Mouse (Mus musculus): ENCODE results near the gene Ly6g6f. TPM values are rescaled to one million over a fixed set of nuclear protein-coding genes. Genes with fewer than 3 reads are reported as not detected.

The Ly6g6f gene
- polyA plus RNA-seq, 1 experiment = not detected

DNA sequence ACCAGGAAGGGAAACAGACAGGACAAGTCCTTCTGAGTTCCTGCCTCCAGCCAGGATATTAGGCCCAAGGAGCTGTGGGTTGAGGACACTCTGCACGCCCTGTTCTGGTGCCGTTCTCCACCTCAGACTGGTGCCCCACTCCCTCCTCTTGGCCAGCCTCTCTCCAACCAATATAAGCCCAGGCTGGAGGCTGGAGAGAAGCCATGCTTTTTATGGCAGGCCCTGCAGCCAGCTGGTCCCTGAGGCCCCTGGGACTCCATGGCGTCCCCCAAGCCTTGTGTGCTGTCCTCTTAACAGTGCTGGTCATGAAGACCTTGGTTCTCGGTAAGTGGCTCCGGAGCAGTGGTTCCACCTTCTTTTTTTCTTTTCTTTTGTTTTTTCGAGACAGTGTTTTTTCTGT is 22.7 kb upstream of the Ly6g6f start, which contains the start of gene Ly6g5c:
Ly6g5c (plus strand) TSS at position 183 of the 400 bp plus-strand sequence.
- no peak within 1 kb of the TSS for H3K27ac ChIP-seq (ENCODE audit: insufficient read depth, low read length)
- H3K4me3 ChIP-seq (ENCODE audit: insufficient read depth, low read length) = no peak within 1 kb of the TSS
- TF ChIP-seq CTCF (IDR thresholded peaks at IDR 0.05; ENCODE audit: borderline replicate concordance, insufficient read depth, low read length) = no peak
- H3K4me1 ChIP-seq (ENCODE audit: control insufficient read depth, insufficient read depth, low read length) = no peaks in the 10 kb centered on the region

DNA sequence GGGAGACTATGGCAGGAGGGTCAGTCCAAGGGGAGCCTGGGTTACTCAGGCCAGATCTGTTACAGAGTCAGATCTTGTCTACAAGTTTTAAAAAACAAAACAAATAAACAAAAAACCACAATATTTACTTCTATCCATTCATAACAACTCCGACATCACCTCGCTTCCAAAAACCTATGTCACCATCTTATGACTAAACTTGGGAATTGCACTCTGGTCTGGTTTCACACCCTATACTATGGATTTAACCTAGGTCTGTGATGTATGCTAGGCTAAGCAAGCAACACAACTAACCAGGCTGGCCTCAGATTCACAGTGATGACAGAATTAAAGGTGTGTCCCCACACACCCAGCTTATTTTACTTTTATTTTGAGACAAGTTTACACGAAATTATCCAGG is 21.1 kb upstream of the Ly6g6f start:
- Histone ChIP-seq H3K4me3 (ENCODE audit: insufficient read depth, low read length) (no peak overlapping the region), H3K27ac (ENCODE audit: insufficient read depth, low read length) (no peak overlapping the region), H3K4me1 (ENCODE audit: control insufficient read depth, insufficient read depth, low read length) (no peaks in the 10 kb centered on the region)
- no peak for TF ChIP-seq POLR2A (IDR thresholded peaks at IDR 0.05; ENCODE audit: low read depth, low read length)
- no peak for TF ChIP-seq CTCF (IDR thresholded peaks at IDR 0.05; ENCODE audit: borderline replicate concordance, insufficient read depth, low read length)

DNA sequence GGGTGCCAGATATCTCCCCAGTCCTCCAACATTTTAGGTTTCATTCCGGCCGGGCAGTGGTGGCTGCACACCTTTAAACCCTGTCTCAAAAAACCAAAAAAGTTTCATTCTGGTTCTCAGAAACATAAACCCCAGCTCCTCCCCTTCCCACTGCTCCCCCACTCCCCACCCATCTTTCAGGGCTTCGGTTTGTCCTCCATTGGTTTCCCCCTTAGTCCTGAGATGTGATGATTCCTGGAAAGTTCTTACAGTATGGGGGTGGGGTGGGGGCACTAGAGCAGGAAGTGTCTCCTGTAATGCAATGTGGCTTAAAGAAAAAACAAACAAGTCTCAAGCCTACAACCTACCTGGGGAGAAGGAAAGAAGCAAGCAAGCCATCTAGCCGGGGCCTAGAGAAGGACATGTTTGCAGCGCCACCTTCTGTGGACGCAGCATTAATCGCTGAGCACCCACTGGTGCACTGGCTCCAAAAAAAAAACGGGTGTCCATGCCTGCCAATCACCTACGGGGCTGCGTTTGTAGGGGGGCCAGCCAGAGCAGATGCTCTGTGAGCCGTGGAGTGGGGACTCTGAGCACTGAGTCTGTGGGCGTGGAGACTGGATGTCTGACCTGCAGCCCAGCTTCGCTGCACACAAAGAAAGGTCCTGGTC is 20.5 kb upstream of the Ly6g6f start:
- Histone ChIP-seq H3K4me3 (ENCODE audit: insufficient read depth, low read length) (no peak overlapping the region), H3K27ac (ENCODE audit: insufficient read depth, low read length) (no peak overlapping the region), H3K4me1 (ENCODE audit: control insufficient read depth, insufficient read depth, low read length) (no peaks in the 10 kb centered on the region)
- TF ChIP-seq POLR2A (IDR thresholded peaks at IDR 0.05; ENCODE audit: low read depth, low read length) (no peak), CTCF (IDR thresholded peaks at IDR 0.05; ENCODE audit: borderline replicate concordance, insufficient read depth, low read length) (peak; percentile 64; the same call in 1 of the 2 replicates)

GRCm38 (mm10) chr17:35104754-35105153 is 19.3 kb upstream of the Ly6g6f start:
- TF ChIP-seq CTCF (IDR thresholded peaks at IDR 0.05; ENCODE audit: borderline replicate concordance, insufficient read depth, low read length) (no peak), POLR2A (IDR thresholded peaks at IDR 0.05; ENCODE audit: low read depth, low read length) (no peak)
- no peaks in the 10 kb centered on the region for H3K4me1 ChIP-seq (ENCODE audit: control insufficient read depth, insufficient read depth, low read length)

DNA sequence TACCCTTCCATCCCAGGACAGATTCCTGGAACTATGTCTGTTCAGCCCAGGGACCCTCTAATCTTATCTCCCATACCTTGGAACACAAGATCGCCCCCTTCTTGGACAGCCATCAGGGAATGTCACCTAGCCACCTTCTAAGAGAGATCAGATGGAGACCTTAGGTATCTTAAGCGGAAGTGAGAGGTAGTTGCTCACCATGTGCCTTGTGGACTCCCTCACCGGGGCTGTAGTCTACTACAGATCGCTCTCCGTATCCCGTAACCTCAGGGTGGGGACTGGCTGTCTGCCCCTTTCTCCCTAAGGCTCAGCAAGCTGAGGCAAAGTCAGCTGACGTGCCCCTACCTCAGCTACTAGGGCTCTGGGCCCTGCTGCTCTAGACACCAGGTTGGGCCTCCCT is 18.7 kb upstream of the Ly6g6f start:
- Histone ChIP-seq H3K27ac (ENCODE audit: insufficient read depth, low read length) (no peak overlapping the region), H3K4me3 (ENCODE audit: insufficient read depth, low read length) (no peak overlapping the region), H3K4me1 (ENCODE audit: control insufficient read depth, insufficient read depth, low read length) (no peaks in the 10 kb centered on the region)
- TF ChIP-seq CTCF (IDR thresholded peaks at IDR 0.05; ENCODE audit: borderline replicate concordance, insufficient read depth, low read length) (no peak), POLR2A (IDR thresholded peaks at IDR 0.05; ENCODE audit: low read depth, low read length) (no peak)

More at GRCm38 (mm10) chr17:35104754-35105153, 19.3 kb upstream of the Ly6g6f start:
- no peak overlapping the region for H3K27ac ChIP-seq (ENCODE audit: insufficient read depth, low read length)
- no peak overlapping the region for H3K4me3 ChIP-seq (ENCODE audit: insufficient read depth, low read length)

GRCm38 (mm10) chr17:35103221-35103690 is 17.8 kb upstream of the Ly6g6f start:
- TF ChIP-seq POLR2A (IDR thresholded peaks at IDR 0.05; ENCODE audit: low read depth, low read length) (no peak), CTCF (IDR thresholded peaks at IDR 0.05; ENCODE audit: borderline replicate concordance, insufficient read depth, low read length) (no peak)
- H3K4me1 ChIP-seq (ENCODE audit: control insufficient read depth, insufficient read depth, low read length) = no peaks in the 10 kb centered on the region
- no peak overlapping the region for H3K27ac ChIP-seq (ENCODE audit: insufficient read depth, low read length)
- no peak overlapping the region for H3K4me3 ChIP-seq (ENCODE audit: insufficient read depth, low read length)

GRCm38 (mm10) chr17:35102299-35102698 is 16.9 kb upstream of the Ly6g6f start:
- Histone ChIP-seq H3K4me3 (ENCODE audit: insufficient read depth, low read length) (no peak overlapping the region), H3K27ac (ENCODE audit: insufficient read depth, low read length) (no peak overlapping the region), H3K4me1 (ENCODE audit: control insufficient read depth, insufficient read depth, low read length) (no peaks in the 10 kb centered on the region)
- no peak for TF ChIP-seq CTCF (IDR thresholded peaks at IDR 0.05; ENCODE audit: borderline replicate concordance, insufficient read depth, low read length)

- Histone ChIP-seq H3K4me1 (ENCODE audit: control insufficient read depth, insufficient read depth, low read length) (no peaks in the 10 kb centered on the region), H3K4me3 (ENCODE audit: insufficient read depth, low read length) (no peak overlapping the region), H3K27ac (ENCODE audit: insufficient read depth, low read length) (no peak overlapping the region)
- no peak for TF ChIP-seq CTCF (IDR thresholded peaks at IDR 0.05; ENCODE audit: borderline replicate concordance, insufficient read depth, low read length)
- no peak for TF ChIP-seq POLR2A (IDR thresholded peaks at IDR 0.05; ENCODE audit: low read depth, low read length)
Measured at GRCm38 (mm10) chr17:35101161-35101560, 15.8 kb upstream of the Ly6g6f start.

- Histone ChIP-seq H3K4me1 (ENCODE audit: control insufficient read depth, insufficient read depth, low read length) (no peaks in the 10 kb centered on the region), H3K4me3 (ENCODE audit: insufficient read depth, low read length) (no peak overlapping the region), H3K27ac (ENCODE audit: insufficient read depth, low read length) (no peak overlapping the region)
- no peak for TF ChIP-seq CTCF (IDR thresholded peaks at IDR 0.05; ENCODE audit: borderline replicate concordance, insufficient read depth, low read length)
- TF ChIP-seq POLR2A (IDR thresholded peaks at IDR 0.05; ENCODE audit: low read depth, low read length) = no peak
Measured at GRCm38 (mm10) chr17:35100196-35100765, 14.9 kb upstream of the Ly6g6f start.

DNA sequence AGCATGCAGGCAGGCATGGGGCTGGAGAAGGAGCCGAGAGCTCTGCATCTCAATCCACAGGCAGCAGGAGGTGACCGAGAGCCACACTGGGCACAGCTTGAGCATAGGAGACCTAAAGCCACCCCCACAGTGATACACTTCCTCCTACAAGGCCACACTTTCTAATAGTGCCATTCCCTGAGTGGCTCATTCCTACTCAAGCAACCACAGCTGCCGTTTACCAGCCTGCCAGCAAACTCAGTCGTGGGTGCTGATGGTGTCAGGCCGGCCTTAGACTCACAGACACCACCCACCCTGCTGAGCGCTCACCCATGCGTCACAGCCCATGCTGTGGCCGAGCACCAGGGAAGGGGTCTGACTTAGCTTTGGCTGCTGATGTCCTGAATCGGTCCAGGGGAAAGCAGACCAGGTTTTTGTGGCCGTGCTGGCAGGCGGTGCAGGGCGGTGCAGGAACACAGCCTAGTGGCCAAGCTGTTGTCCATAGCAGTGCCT is 11.8 kb upstream of the Ly6g6f start:
- H3K27ac ChIP-seq (ENCODE audit: insufficient read depth, low read length) = no peak overlapping the region
- no peak overlapping the region for H3K4me3 ChIP-seq (ENCODE audit: insufficient read depth, low read length)
- TF ChIP-seq CTCF (IDR thresholded peaks at IDR 0.05; ENCODE audit: borderline replicate concordance, insufficient read depth, low read length) = no peak
- no peak for TF ChIP-seq POLR2A (IDR thresholded peaks at IDR 0.05; ENCODE audit: low read depth, low read length)
- no peaks in the 10 kb centered on the region for H3K4me1 ChIP-seq (ENCODE audit: control insufficient read depth, insufficient read depth, low read length)
